Mouse (Mus musculus) hindbrain, embryonic 16.5 days (tissue): Measurements from ENCODE around the gene Ccl17. TPM values are rescaled to one million over a fixed set of nuclear protein-coding genes. Genes with fewer than 3 reads are reported as not detected.
A peak's percentile ranks its signal among the peaks of the same experiment; 100 is the strongest.

Source experiments
- ATAC-seq: fragments of 200-750 bp; cut with Nextera tagmentation; 2 replicates; pipeline ENCODE4 v1.8.0; 2017; ENCODE audit warnings: moderate TSS enrichment, moderate library complexity
- H3K27ac ChIP-seq: fragments of 300-500 bp; sonication (generic); 2 replicates; pipeline ENCODE4 v1.5.1; 2014; ENCODE audit warnings: low read depth, mild to moderate bottlenecking, control low read depth, low read length, moderate library complexity
- H3K27me3 ChIP-seq: fragments of 300-500 bp; sonication (generic); replicated peaks from 2 replicates; pipeline ENCODE4 v1.6.1; 2014; ENCODE audit warnings: low read length; ENCODE audit not compliant: control insufficient read depth, insufficient read depth
- H3K36me3 ChIP-seq: fragments of 300-500 bp; sonication (generic); 2 replicates; pipeline ENCODE4 v1.6.1; 2014; ENCODE audit warnings: mild to moderate bottlenecking, low read length, moderate library complexity, mixed read lengths; ENCODE audit not compliant: control insufficient read depth, insufficient read depth
- H3K4me1 ChIP-seq: fragments of 300-500 bp; sonication (generic); 2 replicates; pipeline ENCODE4 v1.6.1; 2014; ENCODE audit warnings: low read depth, low read length; ENCODE audit not compliant: control insufficient read depth, insufficient read depth
- H3K4me2 ChIP-seq: fragments of 300-500 bp; sonication (generic); 2 replicates; pipeline ENCODE4 v1.6.1; 2014; ENCODE audit warnings: mild to moderate bottlenecking, low read length, control low read depth, moderate library complexity
- H3K4me3 ChIP-seq: fragments of 300-500 bp; sonication (generic); 2 replicates; pipeline ENCODE4 v1.5.1; 2014; ENCODE audit warnings: mild to moderate bottlenecking, low read length, control low read depth, moderate library complexity
- H3K9ac ChIP-seq: fragments of 300-500 bp; sonication (generic); 2 replicates; pipeline ENCODE4 v1.6.1; 2014; ENCODE audit warnings: low read depth, mild to moderate bottlenecking, control low read depth, low read length, moderate library complexity
- H3K9me3 ChIP-seq: fragments of 300-500 bp; sonication (generic); 2 replicates; pipeline ENCODE4 v1.6.1; 2014; ENCODE audit warnings: mild to moderate bottlenecking, low read length, moderate library complexity; ENCODE audit not compliant: control insufficient read depth
- WGBS: fragments of 180-500 bp; shearing (Covaris S2); extraction: QIAGEN DNeasy Blood & Tissue Kit; methylation state at CpG from one replicate; pipeline ENCODE4 v1.1.7; 2014; 5-methylcytosine and 5-hydroxymethylcytosine counted together
- polyA plus RNA-seq: library from polyadenylated mRNA; unstranded; fragments of >200 nt; fragmentation: Nextera tagmentation; extraction: Ambion mirVana; gene quantifications from 2 replicates; pipeline ENCODE4 v1.2.1, GENCODE M21; 2015

The Ccl17 gene
- polyA plus RNA-seq, 1 experiment from 2014 or later: 0.79 TPM

DNA sequence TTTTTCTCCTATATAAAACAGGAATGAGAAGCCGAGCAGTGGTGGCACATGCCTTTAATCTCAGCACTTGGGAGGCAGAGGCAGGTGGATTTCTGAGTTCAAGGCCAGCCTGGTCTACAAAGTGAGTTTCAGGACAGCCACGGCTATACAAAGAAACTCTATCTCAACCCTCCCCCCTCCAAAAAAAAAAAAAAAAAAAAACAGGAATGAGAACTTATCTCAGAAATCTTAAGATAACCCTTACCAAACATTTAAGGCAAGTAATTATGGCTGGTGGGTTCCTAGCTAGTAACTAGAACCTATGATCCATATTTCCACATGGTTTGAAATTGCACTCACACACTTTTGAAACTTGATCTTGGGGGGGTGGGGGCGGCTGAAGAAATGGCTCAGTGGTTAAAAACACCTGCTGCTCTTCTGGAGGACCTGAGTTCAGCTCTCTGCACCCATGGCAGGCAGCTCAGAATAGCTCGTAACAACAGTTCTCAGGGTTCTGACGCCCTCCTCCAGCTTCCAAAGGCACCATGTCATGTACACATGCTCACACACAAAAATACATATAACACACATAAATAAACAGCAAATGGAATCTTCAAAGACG, 24.2 kb upstream of the Ccl17 start:
- Histone ChIP-seq H3K9me3 (no peaks in the 10 kb centered on the region), H3K36me3 (no peaks in the 10 kb centered on the region), H3K4me2 (no peak overlapping the region), H3K4me1 (no peaks in the 10 kb centered on the region; the same call in 1 of the 2 replicates), H3K27ac (no peak overlapping the region), H3K27me3 (no peaks in the 10 kb centered on the region), H3K9ac (no peak overlapping the region), H3K4me3 (no peak overlapping the region)
- ATAC-seq: no peak
- 74% methylated on average over 6 of the region's 6 CpGs for WGBS

DNA sequence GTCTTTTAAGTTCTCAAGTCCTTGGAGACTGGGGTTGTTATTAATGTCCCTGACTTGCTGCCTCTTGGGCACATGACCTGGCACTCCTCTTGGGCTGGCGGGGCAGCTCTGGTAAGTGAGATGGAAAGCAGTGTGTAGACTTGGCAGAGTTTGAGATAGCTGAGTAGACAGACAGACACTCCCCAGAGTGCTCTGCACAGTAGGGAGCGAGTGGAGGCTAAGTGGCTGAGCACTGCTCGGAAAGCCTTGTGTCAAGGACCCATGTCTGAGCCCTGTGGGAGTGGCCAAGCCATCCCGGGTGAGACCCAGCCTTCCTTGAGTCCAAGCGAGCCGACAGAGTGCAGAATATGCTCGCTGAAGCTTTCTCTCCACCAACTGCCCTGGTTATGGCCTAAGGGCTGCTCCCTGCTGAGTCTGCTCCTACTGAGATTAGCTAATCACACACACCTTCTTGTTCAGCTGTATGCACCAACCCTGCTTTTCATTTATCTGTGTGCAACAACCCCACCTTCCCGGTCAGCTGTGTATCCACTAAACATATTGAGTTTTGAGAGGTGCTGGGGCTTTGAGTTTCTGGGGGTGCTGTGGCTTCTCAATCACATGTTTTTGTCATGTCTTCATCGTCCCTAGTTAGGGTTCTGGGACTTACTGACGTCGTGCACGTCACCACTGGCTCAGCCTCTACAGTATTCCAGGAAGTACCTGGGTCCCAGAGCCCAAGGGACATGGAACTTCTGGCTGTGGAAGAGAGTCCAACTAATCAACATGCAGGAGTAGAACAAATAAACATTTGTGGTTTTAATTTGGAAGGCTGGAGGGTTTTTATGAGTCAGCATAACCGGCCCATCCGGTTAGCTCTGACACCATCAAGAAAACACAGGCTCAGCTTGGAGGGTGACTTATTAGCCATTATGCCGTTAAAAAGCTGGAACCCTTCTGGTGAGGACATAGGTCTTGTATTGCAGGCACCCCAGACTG, 22.4 kb upstream of the Ccl17 start:
- WGBS: 65% methylated on average over 15 of the region's 15 CpGs
- Histone ChIP-seq H3K4me3 (no peak overlapping the region), H3K27me3 (no peaks in the 10 kb centered on the region)

DNA sequence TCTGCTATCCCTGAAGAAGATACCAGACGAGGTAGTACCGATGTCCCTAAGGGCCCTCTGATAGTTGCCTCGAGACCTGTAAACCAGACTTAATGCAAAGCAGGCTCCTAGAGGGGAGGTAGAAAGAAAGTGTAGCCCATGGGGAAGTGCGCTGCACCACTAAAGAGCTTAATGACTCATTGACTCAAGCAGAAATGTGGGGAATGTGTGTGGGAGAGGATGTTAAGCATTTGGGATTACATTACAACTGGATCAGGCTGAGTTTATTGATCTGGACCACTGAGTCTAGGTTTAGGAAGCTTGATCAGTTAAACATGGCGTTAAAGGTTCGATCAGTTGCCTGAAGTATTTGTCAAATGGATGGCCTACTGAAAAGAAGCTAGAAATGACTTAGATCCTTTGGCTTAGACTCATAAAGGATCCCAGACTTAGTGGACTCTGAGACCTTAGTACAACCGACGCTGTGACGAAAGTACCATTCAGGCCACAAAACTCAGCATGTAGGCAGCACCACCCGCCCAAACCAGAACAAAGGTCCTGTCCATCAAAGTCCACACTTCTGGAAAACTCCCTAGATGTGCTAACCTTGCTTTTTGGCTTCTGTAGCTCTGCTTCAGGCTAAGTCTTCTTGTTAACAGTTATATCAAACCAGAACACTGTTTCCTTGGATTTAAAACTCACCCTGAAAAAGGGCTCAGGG, 20.8 kb upstream of the Ccl17 start:
- no peaks in the 10 kb centered on the region for H3K9me3 ChIP-seq
- H3K36me3 ChIP-seq: no peaks in the 10 kb centered on the region
- no peaks in the 10 kb centered on the region for H3K4me1 ChIP-seq
- WGBS: 58% methylated on average over 10 of the region's 10 CpGs
- ATAC-seq: no peak
- no peak overlapping the region for H3K4me3 ChIP-seq
- no peaks in the 10 kb centered on the region for H3K27me3 ChIP-seq
- H3K4me2 ChIP-seq: no peak overlapping the region
- no peak overlapping the region for H3K9ac ChIP-seq
- H3K27ac ChIP-seq: no peak overlapping the region

More for the DNA sequence above, 22.4 kb upstream of the Ccl17 start:
- Histone ChIP-seq H3K4me2 (no peak overlapping the region), H3K36me3 (no peaks in the 10 kb centered on the region), H3K4me1 (no peaks in the 10 kb centered on the region), H3K27ac (no peak overlapping the region), H3K9ac (no peak overlapping the region), H3K9me3 (no peaks in the 10 kb centered on the region)
- peak; percentile 40; the same call in 1 of the 2 replicates for ATAC-seq

DNA sequence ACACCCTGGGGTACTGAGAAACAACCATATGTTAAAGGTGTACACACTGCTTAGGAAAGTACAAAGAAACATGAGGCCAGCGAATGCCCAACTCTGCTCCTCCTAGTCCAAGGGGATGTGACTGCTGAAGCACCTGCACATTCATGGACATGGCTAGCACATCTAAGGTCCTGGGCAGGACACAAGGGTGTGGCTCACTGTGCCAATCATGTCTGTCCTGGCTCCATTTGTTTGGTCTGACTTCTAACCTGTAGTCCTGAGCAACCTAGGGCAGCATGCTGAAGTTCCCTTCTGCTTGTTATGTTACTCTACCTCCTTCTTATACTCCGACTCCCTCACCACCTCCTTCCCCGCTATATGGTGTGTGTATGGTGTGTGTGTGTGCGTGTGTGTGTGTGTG, 15.9 kb upstream of the Ccl17 start:
- no peak overlapping the region for H3K4me2 ChIP-seq
- no peaks in the 10 kb centered on the region for H3K4me1 ChIP-seq
- H3K4me3 ChIP-seq: no peak overlapping the region
- H3K9ac ChIP-seq: no peak overlapping the region
- H3K9me3 ChIP-seq: no peaks in the 10 kb centered on the region
- H3K27ac ChIP-seq: no peak overlapping the region
- ATAC-seq: no peak
- WGBS: 92% methylated on average over 4 of the region's 4 CpGs
- no peaks in the 10 kb centered on the region for H3K27me3 ChIP-seq
- H3K36me3 ChIP-seq: no peaks in the 10 kb centered on the region

DNA sequence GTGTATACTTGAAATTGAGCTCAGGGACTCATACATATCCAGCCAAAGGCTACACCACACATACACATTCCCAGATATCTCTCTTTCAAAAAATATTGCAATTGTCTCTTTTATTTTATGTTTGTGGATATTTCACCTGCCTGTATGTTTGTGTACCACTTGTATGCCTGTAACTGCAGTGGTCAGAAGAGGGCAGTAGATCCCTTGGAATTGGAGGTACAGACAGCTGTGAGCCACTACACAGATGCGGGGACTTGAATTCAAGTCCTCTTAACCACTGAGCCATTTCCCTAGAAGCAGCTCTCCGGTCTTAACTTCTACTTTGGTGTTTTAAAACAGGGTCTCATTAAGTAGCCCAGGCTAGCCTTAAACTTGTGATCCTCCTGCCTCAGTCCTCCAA, 15.5 kb upstream of the Ccl17 start:
- H3K27ac ChIP-seq: no peak overlapping the region
- no peaks in the 10 kb centered on the region for H3K9me3 ChIP-seq
- H3K27me3 ChIP-seq: no peaks in the 10 kb centered on the region
- no peaks in the 10 kb centered on the region for H3K36me3 ChIP-seq
- no peak overlapping the region for H3K9ac ChIP-seq
- no peak for ATAC-seq
- WGBS: 96% methylated on average over 2 of the region's 2 CpGs
- no peaks in the 10 kb centered on the region for H3K4me1 ChIP-seq
- H3K4me3 ChIP-seq: no peak overlapping the region
- no peak overlapping the region for H3K4me2 ChIP-seq

DNA sequence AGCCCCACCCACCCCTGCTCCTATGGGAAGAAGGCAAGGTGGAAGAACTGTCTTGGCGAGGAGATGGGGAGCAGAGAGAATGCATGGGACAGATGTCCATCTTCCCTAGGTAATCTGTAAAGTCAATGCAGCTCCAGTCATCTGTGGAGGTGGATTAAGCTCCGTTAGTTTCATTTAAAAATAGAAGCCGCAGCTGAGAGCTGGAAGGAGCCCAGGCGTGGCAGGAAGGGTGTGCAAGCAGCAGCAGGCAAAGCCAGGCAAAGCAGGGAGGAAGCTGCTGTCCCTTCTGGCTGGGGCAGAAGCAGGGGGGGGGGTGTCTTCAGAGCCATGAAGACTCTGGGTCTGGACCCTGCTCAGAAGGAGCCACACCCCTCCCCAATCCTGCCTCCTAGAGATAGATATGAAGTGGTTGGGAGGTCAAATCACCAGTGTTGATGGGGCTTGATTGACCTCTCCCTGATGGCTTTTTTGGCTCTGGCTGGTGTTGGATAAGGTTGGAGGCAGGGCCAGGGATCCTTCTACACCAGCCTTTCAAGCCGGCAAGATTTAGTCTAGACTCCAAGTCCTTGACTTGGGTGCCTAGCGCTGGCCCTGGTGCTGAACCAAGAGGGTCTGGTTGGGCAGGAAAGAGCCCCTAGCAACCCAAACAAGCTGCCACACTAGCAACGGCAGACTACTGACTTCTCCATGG, 9.8 kb upstream of the Ccl17 start:
- H3K4me2 ChIP-seq: no peak overlapping the region
- H3K4me1 ChIP-seq: no peaks in the 10 kb centered on the region
- ATAC-seq: no peak
- H3K27me3 ChIP-seq: no peaks in the 10 kb centered on the region
- 68% methylated on average over 7 of the region's 7 CpGs for WGBS
- H3K9me3 ChIP-seq: no peaks in the 10 kb centered on the region
- no peak overlapping the region for H3K4me3 ChIP-seq
- H3K27ac ChIP-seq: no peak overlapping the region
- no peaks in the 10 kb centered on the region for H3K36me3 ChIP-seq
- no peak overlapping the region for H3K9ac ChIP-seq

DNA sequence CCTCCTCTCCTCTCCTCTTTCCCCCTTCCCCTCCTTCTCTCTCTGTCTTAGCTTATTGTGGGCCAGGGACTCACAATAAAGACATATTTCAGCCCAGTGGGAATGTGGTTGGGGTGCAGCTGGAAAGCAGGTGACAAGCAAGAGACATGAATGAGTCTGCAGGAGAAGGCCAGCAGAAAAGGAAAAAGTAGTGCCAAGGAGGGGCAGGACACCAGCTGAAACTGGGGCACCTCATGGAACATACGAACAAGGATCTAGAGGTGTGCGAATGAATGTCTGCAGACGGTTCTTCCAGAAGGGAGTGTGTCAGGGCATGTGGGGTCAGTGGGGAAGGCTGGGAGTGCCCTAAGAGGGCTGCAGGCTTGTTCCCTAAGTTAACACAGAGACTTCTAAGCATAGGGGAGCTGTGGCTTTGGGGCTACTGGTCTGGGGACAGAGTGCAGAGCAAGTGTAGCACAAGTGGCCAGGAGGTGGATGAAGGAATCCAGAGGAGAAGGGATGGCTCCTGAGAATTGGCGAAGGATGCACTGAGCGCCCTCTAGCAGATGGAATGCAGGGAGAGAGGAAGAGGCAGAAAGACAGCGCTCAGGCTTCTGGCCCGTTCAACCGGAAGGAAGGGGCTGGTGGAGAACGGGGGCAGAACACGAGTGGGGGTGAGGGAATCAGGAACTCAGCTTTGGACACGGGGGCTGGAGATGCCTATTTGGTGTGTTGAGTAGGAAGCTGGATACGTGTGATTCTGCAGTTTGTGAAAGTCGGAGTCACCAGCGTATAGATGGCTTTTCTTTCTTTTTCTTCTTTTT, 8.8 kb upstream of the Ccl17 start:
- WGBS: 42% methylated on average over 14 of the region's 14 CpGs
- no peak overlapping the region for H3K4me2 ChIP-seq
- H3K27me3 ChIP-seq: no peaks in the 10 kb centered on the region
- no peaks in the 10 kb centered on the region for H3K36me3 ChIP-seq
- H3K4me3 ChIP-seq: no peak overlapping the region
- no peak overlapping the region for H3K9ac ChIP-seq
- H3K4me1 ChIP-seq: no peaks in the 10 kb centered on the region
- no peak overlapping the region for H3K27ac ChIP-seq
- no peaks in the 10 kb centered on the region for H3K9me3 ChIP-seq
- no peak for ATAC-seq

DNA sequence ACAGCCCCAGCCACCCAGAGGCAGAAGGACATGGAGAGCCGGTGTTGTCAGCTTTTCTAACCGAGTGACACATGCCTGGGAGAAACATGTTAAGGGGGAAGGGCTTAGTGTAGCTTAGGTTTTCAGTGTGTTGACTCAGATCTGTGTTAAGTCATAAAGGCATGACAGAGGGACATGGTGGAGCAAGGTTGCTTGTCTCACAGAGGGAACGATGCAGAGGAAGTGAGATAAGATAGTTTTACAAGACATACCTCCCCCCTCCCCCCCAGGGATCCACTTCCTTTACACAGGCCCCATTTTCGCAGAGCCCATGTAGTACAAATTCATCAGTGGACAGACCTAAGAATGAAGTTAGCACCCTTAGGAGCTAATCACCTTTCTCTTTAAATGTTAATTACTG, 7.9 kb upstream of the Ccl17 start:
- 81% methylated on average over 4 of the region's 4 CpGs for WGBS

More for the DNA sequence above, 7.9 kb upstream of the Ccl17 start:
- no peak for ATAC-seq
- Histone ChIP-seq H3K9me3 (no peaks in the 10 kb centered on the region), H3K4me3 (no peak overlapping the region), H3K4me1 (no peaks in the 10 kb centered on the region), H3K27me3 (no peaks in the 10 kb centered on the region), H3K36me3 (no peaks in the 10 kb centered on the region), H3K27ac (no peak overlapping the region), H3K4me2 (no peak overlapping the region), H3K9ac (no peak overlapping the region)
